Mouse (Mus musculus) forebrain, embryonic 12.5 days (tissue): ENCODE measurements at regions not wholly inside any gene's neighbourhood (a gene's known extent, or its start where the extent isn't known, plus 50 kb on each side); places are given as distances from the start of the nearest gene placed in this dataset.

Experiments used
- ATAC-seq: fragments of 200-750 bp; cut with Nextera tagmentation; 2 replicates; pipeline ENCODE4 v1.8.0; 2017; ENCODE audit warnings: moderate TSS enrichment; ENCODE audit not compliant: low FRiP score
- H3K27ac ChIP-seq: fragments of 300-500 bp; sonication (generic); 2 replicates; pipeline ENCODE4 v1.5.1; 2016; ENCODE audit warnings: mild to moderate bottlenecking
- H3K27me3 ChIP-seq: fragments of 300-500 bp; sonication (generic); 2 replicates; pipeline ENCODE4 v1.6.1; 2016; ENCODE audit warnings: mild to moderate bottlenecking
- H3K36me3 ChIP-seq: fragments of 300-500 bp; sonication (generic); replicated peaks from 2 replicates; pipeline ENCODE4 v1.6.1; 2016; ENCODE audit warnings: mild to moderate bottlenecking
- H3K4me1 ChIP-seq: fragments of 300-500 bp; sonication (generic); 2 replicates; pipeline ENCODE4 v1.6.1; 2016
- H3K4me2 ChIP-seq: fragments of 300-500 bp; sonication (generic); 2 replicates; pipeline ENCODE4 v1.6.1; 2016; ENCODE audit warnings: mild to moderate bottlenecking, moderate library complexity
- H3K4me3 ChIP-seq: fragments of 300-500 bp; sonication (generic); replicated peaks from 2 replicates; pipeline ENCODE4 v1.5.1; 2016; ENCODE audit warnings: mild to moderate bottlenecking
- H3K9ac ChIP-seq: fragments of 300-500 bp; sonication (generic); 2 replicates; pipeline ENCODE4 v1.6.1; 2016; ENCODE audit warnings: mild to moderate bottlenecking
- H3K9me3 ChIP-seq: fragments of 300-500 bp; sonication (generic); 2 replicates; pipeline ENCODE4 v1.6.1; 2016
- WGBS: fragments of 180-500 bp; shearing (Covaris S2); methylation state at CpG from one replicate; pipeline ENCODE4 v1.1.7; 2016; 5-methylcytosine and 5-hydroxymethylcytosine counted together

DNA sequence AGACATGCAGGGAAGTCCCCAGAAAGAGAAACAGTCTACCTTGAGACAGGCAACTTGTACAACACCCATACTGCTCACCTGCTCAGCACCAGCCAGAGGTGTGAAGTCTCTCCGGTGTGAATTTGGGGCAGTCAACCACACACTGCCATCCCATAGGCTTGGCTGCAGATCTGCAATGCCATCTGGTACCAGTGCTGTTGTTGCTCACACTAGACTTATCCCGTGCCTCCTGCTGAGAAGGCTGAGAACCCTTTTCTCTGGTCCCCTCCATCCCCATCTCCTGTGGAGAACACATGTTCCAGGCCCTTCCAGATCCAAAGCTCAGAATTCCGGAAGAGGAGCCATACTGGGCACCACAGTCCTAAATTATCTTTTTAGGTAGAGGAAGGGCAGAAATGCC lies 71.3 kb downstream of the Ets2 start:
- H3K4me2 ChIP-seq, result no peak overlapping the region
- H3K9ac ChIP-seq, result no peak overlapping the region
- no peaks in the 10 kb centered on the region for H3K36me3 ChIP-seq
- no peak overlapping the region for H3K4me3 ChIP-seq
- ATAC-seq, result no peak
- H3K4me1 ChIP-seq, result peaks cover 9% of the 10 kb centered on the region; the same call in 1 of the 2 replicates
- H3K27ac ChIP-seq, result no peak overlapping the region
- WGBS, result 90% methylated on average over 3 of the region's 3 CpGs
- no peaks in the 10 kb centered on the region for H3K9me3 ChIP-seq
- H3K27me3 ChIP-seq, result no peaks in the 10 kb centered on the region
